Mouse (Mus musculus) retina, postnatal 7 days (tissue): Measurements from ENCODE around the gene Fgfr2.

Experiments used
- DNase-seq: peaks from one replicate; pipeline ENCODE4 v3.0.0-alpha.2; 2012; ENCODE audit warnings: low read depth, low spot score

Fgfr2 gene

DNA sequence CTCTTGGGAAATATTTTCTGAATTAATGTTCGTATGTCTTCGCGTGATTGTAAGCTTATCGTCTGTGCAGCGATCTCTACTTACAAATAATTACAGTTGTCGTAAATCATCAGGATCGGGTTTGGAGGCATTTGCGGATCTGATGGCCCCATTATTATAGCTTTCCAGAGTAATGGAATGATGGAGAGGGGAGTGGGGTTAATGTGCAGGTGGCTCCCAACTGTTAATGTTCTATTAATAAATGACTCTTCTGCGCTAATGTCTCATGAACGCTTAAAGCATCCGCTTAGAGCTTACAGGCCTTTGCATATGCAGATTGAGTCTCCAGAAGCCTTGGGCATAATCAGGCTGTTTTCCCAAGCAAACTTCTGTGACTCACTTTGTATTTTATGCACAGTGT is 1144.5 kb downstream of the Fgfr2 start:
- DNase-seq: no peak

DNA sequence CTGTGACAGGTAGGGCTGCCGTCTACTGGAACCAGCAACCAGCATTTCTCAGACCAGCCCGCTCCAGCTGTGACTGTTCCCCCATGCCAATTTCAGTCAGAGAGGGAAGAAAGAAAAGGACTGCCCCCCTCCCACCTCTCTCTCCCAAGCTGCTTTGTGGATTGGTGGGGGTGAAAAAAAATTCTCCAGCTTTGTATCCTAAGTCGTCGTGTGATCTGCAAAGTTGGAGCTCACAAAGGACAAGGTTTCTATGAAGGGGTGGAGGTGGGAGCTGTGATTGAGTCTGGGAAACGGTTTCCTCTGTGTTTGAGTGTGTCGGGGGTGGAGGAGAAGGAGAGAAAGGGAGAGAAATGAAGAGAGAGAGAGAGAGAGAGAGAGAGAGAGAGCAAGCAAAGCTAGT is 1147.3 kb downstream of the Fgfr2 start:
- DNase-seq: no peak

DNA sequence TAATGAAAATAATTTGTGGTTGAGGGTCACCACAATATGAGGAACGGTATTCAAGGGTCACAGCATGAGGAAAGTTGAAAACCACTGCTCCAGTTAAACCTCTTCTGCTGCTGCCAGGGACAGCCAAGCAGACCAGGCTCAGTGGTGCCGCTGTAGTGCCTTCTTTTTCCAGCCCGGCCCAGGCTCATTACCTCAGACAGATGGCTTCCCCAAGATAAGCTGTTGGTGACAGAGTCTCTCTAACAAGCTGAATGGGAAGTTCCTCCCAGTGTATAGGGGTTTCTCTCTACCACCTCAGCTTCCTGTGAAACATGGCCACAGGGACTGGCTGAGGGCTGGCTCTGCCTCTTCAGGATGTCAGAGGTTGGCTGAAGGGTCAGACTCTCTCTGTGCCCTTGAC is 1152.9 kb downstream of the Fgfr2 start:
- DNase-seq: no peak

DNA sequence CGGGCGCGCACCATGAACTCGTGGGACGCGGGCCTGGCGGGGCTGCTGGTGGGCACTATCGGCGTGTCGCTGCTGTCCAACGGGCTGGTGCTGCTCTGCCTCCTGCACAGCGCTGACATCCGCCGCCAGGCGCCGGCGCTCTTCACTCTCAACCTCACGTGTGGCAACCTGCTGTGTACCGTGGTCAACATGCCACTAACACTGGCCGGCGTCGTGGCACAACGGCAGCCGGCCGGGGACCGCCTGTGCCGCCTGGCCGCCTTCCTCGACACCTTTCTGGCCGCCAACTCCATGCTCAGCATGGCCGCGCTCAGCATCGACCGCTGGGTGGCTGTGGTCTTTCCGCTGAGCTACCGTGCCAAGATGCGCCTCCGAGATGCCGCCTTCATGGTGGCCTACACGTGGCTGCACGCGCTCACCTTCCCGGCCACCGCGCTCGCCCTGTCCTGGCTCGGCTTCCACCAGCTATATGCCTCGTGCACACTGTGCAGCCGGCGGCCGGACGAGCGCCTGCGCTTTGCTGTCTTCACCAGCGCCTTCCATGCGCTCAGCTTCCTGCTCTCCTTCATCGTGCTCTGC is 1156.1 kb downstream of the Fgfr2 start:
- no peak for DNase-seq

DNA sequence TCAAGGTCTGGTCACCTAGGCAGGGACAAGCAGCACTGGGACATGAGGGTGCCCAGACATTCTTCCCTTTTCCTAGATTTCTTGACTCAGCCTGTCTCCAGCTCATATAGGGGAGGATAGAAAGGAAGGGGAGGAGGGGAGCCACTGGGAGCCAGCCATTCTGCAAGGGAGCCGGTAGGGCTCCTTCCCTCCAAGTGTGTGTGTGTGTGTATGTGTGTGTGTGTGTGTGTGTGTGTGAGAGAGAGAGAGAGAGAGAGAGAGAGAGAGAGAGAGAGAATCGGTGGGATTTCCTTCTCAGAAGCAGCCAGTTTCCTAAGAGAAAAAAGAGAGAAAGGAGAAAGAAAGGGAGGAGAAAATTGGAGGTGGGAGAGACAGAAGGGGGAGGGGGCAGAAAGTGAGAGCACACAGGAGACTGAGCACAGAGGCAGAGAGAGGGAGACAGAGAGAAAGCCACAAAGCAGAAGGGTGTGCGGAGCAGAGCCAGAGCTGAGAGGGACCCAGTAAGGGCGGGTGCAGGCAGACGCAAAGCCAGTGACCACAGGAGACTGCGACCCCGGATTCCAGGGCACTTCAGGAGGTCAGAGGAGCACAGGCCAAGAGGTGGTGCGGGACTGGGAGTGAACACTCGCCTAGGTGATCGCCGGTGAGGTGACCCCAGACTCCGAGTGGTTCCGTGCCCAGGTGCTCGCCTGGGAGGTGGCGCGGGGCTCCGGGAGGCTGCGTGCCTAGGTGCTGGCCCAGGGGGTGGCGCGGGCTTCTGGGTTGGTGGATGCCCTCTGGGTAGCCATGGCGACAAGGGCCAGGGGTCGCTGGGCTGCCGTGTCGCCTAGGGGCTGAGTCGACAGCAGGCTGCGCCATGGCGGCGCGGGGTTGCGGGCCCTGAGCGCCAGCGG is 1156.9 kb downstream of the Fgfr2 start, which contains the start of gene Gpr26:
Gene Gpr26, plus strand, starts transcription at position 438 of the 893 bp plus-strand sequence.
- DNase-seq: no peak

DNA sequence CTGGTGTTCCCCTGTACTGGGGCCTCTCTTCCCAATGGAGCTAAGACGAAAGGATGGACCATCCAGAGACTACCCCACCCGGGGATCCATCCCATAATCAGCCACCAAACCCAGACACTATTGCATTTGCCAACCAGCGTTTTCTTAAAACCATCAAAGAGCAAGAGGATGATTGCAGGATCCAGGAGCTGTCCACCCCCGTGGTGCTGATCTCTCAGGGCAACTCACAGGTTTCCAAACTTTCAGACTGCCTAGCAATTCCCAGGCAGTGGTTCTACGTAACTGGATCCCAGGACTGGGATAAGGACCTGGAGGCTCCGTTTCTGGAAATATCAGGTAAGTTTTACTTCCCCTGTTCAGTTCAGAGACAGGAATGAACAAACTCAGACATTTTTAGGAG is 1162.6 kb downstream of the Fgfr2 start:
- DNase-seq: no peak

DNA sequence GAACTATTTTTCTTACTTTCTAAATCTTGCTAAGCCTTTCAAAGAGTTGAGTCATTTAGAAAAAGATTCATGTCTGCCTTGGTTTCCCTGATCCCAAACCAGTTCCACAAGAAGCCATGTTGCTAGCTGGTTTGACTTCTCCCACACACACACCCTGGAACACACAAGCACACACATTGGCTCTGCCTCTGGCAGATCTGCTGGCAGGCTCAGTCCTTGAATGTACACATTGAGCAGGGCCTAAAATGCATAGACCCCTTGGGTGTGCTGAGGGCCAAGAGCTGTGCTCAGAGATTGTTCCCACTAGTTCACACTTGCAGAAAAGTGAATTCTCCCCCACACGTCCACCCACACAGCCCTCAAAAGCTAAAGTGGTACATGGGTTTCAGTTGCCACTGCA is 1164.4 kb downstream of the Fgfr2 start:
- no peak for DNase-seq

DNA sequence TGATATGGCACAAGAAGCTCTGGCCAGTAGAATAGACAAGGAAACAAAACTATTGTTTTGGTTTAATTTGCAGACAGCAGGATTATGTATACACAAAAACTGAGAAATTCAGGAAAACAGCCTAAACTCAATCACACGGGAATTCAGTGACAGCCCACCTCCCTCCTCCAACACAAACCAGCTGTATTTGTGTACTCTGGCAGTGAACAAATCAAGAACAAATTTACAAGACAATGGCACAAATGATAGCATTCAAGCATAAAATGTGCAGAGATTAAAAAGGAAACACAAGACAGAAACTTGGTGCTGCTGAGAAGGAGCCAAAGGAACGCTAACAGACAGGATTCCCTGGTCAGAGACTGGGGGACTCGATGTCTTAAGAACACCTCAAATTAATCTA is 1169.7 kb downstream of the Fgfr2 start:
- DNase-seq: no peak

DNA sequence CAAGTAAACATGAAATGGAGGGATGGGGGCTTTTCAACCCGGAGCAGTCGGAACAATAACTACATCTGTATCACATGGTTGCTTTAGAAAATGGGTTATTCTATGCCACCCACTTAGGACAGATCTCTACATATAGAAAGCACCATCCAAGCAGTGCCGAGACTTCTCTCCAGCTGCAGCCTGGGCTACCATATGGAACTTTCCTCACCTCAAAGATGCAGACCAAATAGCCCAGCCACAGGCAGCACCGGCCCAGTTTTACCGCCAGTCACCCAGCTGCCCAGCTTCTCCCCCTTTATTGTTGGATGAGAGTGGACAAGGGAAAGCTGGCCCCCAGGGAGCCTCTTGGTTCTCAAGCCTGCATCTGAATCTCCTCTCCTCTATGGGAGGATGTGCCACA is 1172.0 kb downstream of the Fgfr2 start:
- no peak for DNase-seq

DNA sequence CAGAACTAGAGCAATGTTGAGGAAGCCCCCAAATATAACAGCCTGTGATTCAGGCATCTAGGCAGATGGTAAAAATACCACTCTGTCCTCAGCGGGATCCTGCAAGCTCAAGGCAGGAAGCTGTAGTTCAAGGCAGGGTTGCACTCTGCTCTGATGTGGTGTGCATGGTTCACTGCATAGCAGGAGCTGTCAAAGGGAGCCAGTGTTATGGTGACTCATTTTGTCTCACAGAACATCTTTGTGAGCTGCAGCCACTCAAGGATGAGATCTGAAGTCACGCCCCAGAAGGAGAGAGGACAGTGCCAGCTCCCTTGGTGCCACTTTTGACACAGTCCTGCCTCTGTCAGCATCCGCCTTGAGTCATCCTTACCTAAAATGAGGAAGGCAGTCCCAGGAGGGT is 1185.5 kb downstream of the Fgfr2 start:
- no peak for DNase-seq

DNA sequence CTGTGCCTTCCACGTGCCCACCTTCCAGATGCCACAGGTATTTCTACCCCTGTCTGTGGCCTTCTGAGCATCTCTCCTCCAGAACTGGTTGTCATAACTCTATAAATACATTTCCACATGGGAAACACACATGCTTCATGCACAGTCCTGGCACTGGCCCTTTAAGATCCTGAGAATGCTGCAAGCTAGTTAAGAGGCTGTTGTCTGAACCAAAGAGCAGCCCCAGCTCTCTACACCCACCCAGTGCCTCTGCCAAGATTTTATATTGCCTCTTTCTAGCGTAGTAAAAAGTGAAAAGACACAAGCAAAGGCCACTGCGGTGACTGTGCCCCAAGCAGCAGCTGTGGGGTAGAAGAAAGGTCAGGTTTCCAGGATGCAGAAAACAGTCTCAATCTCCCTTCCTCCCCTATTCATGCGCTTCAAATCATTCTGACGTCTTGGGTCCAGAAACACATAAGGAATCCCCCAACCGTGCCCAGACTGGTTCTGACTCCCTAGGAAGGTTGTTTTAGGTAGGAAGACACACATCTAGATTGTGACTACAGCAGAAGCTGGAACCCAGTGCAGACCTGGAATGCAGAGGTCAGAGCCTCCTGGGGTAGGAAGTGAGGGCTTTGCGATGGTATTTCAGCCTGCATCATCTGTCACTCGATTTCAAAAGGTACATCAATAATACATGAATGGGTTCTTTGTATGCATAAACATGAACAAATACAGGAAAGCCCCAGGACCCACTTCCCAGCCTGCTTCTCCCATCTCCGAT is 1195.7 kb downstream of the Fgfr2 start:
- DNase-seq: no peak

DNA sequence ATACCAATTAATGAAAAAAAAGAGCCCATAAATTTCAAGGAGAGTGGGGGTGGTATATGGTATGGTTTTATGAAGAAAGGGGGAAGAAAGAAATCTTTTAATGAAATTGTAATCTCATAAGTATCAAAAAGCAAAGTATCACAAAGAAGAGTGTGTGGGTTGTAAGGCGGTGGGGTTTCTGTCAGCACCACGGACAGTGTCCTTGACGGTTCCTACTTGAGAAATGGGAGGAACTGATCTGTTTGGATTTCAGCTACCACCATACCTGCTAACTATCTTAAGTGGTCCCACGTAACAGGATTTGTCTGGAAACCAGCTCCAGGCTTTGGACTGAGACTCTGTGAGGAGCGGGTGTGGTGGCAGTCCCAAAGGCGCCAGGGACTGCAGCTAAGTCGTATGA is 1205.8 kb downstream of the Fgfr2 start:
- no peak for DNase-seq

DNA sequence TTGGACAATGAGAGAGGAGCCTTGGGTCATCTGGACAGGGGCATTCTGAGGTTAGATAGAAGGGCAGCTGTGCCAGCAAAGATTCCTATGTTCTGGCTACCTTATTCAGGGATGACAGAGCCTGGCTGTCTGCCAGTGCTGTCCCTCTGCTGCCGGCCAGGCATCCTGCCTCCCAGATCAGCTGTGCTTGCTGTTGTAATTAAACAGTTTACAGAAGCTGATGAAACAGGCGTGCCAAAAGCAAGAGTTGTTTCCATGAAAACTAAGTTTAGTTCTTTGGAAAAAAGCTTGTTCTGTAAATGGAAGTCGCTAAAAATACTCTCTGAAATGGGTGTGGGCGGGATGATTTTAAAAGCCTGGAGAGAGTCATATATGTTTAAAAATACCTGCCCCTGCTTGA is 1213.5 kb downstream of the Fgfr2 start:
- DNase-seq: peak; percentile 5

DNA sequence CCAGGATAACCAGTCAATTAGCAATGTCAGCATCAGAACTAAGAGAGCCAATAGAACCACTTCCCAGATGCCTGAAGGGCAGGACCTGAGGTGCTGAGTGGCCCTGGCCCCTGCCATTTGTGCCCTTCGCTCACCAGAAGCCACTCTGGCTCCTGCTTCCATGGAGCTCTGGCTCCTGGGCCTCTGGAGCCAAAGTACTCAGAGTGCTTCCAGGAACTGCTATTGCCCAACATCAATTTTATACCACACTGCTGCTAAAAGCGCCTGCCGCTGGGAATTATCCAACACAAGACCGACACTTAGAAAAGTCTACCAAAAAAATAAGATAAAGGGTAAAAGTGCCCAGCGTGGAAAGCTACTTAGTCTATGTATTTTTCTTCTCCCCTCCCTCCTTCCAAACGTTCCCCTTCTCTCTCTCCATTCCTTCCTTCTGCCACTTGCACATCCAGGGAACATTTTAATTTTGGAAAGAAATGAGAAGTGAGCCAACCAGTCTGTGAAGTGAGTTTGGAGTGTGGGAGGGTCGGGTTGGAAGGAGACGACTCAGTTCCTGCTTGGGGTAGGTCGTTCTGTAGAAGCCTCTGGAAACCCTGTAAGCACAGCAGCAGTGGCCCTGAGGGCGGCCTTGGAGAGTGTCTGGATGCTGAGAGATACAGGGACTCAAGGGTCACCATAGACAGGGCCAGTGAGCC is 1216.5 kb downstream of the Fgfr2 start:
- DNase-seq: no peak

DNA sequence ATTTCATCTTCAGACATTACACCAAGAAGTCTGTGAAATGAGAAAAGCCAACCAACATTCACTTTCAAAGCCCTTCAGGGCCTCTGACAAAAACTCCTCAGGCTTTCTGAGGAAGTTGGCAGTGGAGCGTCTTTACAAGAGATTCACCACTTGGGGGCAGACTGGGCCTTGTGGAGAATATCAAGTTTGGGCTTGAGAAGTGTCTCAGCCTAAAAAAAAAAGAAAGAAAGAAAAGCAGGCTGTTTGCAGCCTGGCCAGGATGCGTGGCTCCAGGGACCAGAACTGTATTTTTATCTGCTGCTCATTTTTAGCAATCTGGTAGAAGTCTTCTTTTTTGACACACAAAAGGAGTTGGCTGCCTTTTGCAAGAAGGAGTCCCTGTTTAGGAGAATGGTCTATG is 1223.8 kb downstream of the Fgfr2 start:
- peak; percentile 47 for DNase-seq

DNA sequence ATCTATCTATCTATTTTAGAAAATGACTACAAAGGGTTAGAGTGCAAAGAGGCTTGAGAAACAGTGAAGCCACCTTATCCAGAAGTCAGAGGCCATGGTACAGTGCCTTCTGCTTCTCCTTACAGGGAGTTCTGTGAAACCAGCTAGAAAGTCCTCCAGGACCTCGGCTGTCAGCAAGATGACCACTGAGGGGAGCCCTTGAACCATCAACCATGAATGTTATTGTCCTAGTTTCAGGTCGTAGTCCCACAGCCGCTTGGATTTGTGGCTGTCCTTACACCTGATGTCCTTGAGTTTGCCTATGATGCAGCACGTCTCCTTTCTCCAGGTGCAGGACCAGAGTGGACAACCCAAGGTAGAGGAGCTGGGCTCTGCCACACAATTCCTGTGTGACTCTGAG is 1225.9 kb downstream of the Fgfr2 start:
- DNase-seq: peak; percentile 36

DNA sequence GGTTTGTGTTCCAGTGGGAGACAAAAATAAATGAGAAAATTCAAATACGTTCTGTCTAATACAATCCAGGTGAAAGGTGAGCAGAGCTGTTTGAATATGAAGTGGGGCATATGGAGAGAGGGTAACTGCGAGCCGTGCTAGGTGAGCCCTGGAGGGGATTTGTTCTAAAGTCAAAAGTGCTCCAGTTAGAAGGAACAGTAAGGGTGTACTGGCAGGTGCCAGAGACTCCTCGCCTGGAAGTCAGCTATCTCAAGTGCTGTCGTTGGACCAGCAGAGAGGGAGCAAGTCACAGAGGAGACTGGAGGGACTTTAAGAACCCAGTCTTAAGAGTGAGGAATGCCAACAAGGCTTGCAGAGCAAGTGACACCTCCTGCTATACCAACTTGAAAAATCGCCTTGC is 1240.3 kb downstream of the Fgfr2 start:
- no peak for DNase-seq

DNA sequence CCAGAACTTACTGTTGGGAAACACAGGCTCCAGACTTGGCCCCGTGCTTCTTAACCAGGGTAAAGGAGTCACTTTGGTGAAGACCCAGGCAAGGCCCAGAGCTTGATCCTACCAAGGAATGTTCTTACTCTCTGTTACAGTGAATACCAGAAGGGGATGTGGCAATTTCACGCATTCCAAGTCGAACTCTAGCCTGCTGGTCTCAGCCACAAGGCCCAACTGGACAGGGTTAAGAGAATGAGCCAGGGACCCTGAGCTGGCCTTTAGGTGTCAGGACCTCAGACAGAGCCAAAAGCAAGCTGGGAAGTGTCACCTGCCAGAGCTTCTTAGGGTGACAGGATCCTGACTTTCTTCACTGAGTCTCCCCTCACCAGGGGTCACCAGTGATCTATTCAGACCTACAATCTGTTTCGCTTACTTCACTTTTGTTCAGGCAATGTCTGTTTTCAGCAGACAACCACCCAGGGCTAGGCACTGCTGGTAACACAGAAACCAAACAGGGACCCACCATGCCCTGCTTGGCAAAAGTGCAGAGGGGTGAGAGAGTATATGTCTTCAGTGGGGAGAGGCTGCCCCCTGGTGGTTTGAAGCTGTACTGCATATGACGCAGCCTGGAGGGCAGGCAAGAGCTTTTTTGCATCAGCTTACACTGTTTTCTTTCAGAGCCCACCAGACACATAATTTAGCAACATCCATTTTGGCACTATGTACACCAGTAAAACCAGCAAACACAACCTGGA is 1241.1 kb downstream of the Fgfr2 start:
- peak; percentile 54 for DNase-seq

DNA sequence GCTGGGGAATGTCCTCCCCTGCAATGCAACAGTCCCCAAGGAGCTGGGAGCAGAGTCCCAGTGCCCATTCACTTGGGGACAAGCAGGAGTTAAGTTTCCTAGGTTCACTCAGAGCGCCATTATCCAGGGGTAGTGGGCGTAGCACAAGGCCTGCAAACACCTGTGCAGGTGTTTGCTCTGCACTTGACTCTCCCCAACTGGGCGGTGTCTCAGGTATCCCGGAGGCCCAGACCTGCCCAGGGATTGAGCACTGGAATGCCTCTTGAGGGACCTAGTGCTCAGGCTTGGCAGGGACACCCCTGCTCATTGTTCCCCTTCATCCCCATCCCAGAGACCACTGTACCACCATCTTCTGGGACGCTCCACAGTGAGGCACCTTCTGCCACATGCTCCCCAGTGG is 1243.0 kb downstream of the Fgfr2 start:
- no peak for DNase-seq

DNA sequence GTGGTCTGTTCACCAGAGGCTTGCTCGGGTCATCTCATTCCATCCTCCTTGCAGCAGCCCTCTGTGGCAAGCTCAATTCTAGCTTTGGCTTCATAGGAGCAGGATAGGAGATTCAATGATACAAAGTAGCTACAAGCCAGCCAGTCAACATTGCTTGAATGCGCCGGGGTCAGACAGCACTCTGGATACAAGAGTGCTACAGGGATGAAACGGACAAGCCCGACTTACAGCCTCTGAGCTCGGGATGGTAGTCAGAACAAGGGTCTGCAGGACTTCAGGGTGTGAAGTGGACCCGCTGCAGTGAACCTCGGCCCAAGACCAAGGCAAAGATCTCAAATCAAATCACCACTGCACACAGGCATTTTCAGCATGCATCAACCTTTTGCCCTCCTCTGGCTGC is 1244.3 kb downstream of the Fgfr2 start:
- DNase-seq: no peak

DNA sequence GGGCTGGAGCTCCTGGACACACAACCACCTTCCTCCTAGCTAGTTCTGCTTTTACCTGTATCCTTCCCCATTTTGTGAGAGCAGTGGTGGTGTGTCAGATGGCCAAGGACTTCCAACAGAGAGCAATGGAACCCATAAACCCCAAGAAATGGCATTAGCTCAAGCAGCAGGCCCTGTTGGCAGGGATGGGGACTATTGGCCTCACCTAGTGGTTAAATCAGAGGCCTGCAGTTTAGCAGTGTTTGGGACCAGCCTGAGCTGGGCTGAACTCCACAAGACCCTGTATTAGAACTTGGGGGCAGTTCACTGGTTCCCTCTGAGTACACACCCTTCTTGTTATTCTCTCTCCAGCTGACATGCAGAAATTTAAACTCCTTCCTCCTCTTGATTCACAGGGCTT is 1262.0 kb downstream of the Fgfr2 start:
- DNase-seq: no peak
